Mouse (Mus musculus): ENCODE results near the gene Fabp1. TPM values are rescaled to one million over a fixed set of nuclear protein-coding genes. Genes with fewer than 3 reads are reported as not detected.
A peak's percentile ranks its signal among the peaks of the same experiment; 100 is the strongest.

The Fabp1 gene
- polyA plus RNA-seq, 1 experiment from 2014 or later = 15,612 TPM

DNA sequence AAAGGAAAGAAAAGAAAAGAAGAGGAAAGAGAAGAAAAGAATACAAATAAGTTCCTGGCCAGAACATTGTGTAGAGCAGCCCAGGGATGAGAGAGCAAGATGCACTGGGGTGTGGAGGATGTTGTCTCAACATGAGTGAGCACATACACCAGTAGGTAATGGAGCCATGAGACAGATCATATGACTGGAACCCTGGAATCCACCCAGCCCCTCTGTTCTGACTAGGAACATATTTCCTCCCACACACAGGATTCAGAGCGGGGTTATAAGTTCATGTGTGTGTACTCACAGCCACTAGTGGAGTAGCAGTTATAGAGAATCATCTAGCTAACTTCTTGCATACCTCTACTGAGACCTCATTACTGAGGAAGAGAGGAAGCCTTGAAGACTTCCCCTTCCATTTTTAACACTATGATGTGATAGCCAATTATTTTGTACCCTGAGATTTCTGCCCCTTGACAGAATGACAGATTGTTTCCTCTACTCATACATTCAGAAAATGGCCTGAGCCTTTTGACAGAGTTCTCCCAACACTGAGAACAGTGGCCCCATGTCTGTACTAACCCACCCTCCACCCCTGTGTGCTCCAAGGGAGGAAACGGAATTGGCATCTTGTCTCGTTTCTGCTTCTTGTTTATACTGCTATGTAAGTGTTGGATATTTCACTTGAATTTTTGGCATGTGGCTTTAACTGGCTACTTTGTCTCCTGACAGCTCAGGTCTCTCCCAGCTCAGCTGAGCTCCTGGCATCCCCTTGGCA is 24.7 kb downstream of the Fabp1 start:
- WGBS = 68% methylated on average over 3 of the region's 3 CpGs

DNA sequence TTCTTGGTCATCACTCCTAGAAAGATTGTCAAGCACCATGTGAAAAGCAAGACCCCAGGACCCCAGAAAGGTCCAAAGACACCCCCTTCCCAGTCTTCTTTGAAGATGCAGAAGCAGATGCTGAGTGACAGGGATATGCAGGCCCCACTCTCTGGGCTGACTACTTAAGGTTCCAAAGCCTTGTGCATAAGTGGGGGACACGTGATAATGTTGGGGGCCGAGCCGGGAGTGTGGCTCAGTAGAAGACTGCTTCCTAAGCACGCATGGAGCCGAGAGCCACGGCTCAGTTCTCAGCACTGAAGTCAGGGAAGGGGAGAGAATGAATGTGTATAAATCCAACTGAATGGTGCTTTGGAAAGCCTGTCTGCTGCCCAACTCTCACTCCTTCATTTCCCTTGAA is 26.9 kb downstream of the Fabp1 start:
- H3K4me2 ChIP-seq (replicated peaks; ENCODE audit: low read depth) = no peak overlapping the region
- 55% methylated on average over 6 of the region's 6 CpGs for WGBS
- ATAC-seq = no peak
- no peak overlapping the region for H3K9ac ChIP-seq (ENCODE audit: low read depth, low read length)
- no peak overlapping the region for H3K27ac ChIP-seq (ENCODE audit: low read depth, low read length)
- no peaks in the 10 kb centered on the region for H3K9me3 ChIP-seq (ENCODE audit: control insufficient read depth)
- H3K4me3 ChIP-seq (ENCODE audit: low read depth, low read length) = no peak overlapping the region
- no peaks in the 10 kb centered on the region for H3K27me3 ChIP-seq (replicated peaks; ENCODE audit: control insufficient read depth, insufficient read depth, low read length)
- no peak for TF ChIP-seq CTCF (IDR thresholded peaks at IDR 0.05; ENCODE audit: low read depth)
- 0 out of 2 replicates have a peak, but pooled peaks cover 8% of the 10 kb centered on the region for H3K4me1 ChIP-seq (replicated peaks; ENCODE audit: control insufficient read depth, insufficient read depth, low read length)
- no peaks in the 10 kb centered on the region for H3K36me3 ChIP-seq (ENCODE audit: control insufficient read depth, insufficient read depth)

More for the DNA sequence above, 24.7 kb downstream of the Fabp1 start:
- H3K9ac ChIP-seq (ENCODE audit: low read depth, low read length) = no peak overlapping the region
- H3K27ac ChIP-seq (ENCODE audit: low read depth, low read length) = no peak overlapping the region
- no peaks in the 10 kb centered on the region for H3K36me3 ChIP-seq (ENCODE audit: control insufficient read depth, insufficient read depth)
- no peak for TF ChIP-seq CTCF (IDR thresholded peaks at IDR 0.05; ENCODE audit: low read depth)
- H3K9me3 ChIP-seq (ENCODE audit: control insufficient read depth) = no peaks in the 10 kb centered on the region
- H3K4me1 ChIP-seq (replicated peaks; ENCODE audit: control insufficient read depth, insufficient read depth, low read length) = 0 out of 2 replicates have a peak, but pooled peaks cover 8% of the 10 kb centered on the region
- H3K4me3 ChIP-seq (ENCODE audit: low read depth, low read length) = no peak overlapping the region
- H3K27me3 ChIP-seq (replicated peaks; ENCODE audit: control insufficient read depth, insufficient read depth, low read length) = no peaks in the 10 kb centered on the region
- no peak overlapping the region for H3K4me2 ChIP-seq (replicated peaks; ENCODE audit: low read depth)
- no peak for ATAC-seq

DNA sequence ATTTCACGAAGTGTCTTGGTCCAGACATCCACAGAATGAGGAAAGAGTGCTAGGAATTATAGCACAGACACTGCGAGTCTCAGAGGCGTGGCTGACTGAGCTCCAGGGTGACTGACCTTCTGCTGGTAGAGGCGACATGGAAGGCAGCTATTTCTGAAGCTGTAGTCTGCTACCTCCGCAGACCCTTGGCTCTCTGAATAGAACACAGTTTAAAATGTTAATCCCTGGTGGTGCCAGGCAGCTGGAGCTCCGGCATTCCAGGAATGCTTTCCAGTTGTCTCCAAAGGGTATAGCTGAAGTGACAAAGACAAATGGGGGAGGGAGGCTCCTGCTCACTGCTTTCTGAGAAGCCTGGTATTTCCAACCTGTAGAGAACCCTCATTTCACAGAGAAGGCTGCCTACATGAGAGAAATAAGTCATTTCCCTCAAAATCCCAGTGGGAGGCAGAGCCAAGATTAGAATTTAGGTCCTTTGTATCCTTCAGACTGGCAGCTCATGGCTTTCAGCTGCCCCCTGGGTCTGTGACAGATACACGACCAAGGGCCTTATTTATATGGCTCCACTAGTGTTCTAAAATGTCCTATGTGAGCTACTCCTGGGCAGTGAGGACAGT is 27.6 kb downstream of the Fabp1 start:
- Histone ChIP-seq H3K27me3 (replicated peaks; ENCODE audit: control insufficient read depth, insufficient read depth, low read length) (no peaks in the 10 kb centered on the region), H3K9ac (ENCODE audit: low read depth, low read length) (no peak overlapping the region), H3K4me3 (ENCODE audit: low read depth, low read length) (no peak overlapping the region), H3K36me3 (ENCODE audit: control insufficient read depth, insufficient read depth) (no peaks in the 10 kb centered on the region), H3K27ac (ENCODE audit: low read depth, low read length) (no peak overlapping the region), H3K9me3 (ENCODE audit: control insufficient read depth) (no peaks in the 10 kb centered on the region), H3K4me1 (replicated peaks; ENCODE audit: control insufficient read depth, insufficient read depth, low read length) (0 out of 2 replicates have a peak, but pooled peaks cover 8% of the 10 kb centered on the region), H3K4me2 (replicated peaks; ENCODE audit: low read depth) (no peak overlapping the region)
- 16% methylated on average over 7 of the region's 7 CpGs for WGBS
- no peak for TF ChIP-seq CTCF (IDR thresholded peaks at IDR 0.05; ENCODE audit: low read depth)
- ATAC-seq = no peak

DNA sequence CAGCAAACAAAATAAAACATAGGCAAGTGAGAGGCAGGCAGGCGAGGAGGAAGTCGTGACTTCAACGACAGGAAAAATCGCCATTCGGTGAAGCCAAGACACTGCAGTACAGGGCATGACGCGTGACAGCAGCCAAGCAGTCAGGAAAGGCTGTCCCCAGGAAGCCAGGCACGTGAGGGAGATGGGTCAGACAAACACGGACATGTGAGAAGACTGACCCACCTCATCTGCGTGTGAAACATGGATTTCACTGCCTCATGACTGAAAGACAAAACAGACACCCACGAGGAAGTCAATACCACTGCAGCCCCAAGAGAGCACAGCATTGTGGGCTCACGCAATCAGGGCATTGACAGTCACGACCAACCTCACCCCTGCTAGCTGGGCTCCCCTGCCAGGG is 35.5 kb downstream of the Fabp1 start:
- 75% methylated on average over 13 of the region's 13 CpGs for WGBS
- 0 out of 2 replicates have a peak overlapping the region, but pooled peaks have one; percentile 16 for H3K27ac ChIP-seq (ENCODE audit: low read depth, low read length)
- H3K4me2 ChIP-seq (replicated peaks; ENCODE audit: low read depth) = no peak overlapping the region
- no peak for TF ChIP-seq CTCF (IDR thresholded peaks at IDR 0.05; ENCODE audit: low read depth)
- H3K4me1 ChIP-seq (replicated peaks; ENCODE audit: control insufficient read depth, insufficient read depth, low read length) = 0 out of 2 replicates have a peak, but pooled peaks cover 5% of the 10 kb centered on the region
- no peaks in the 10 kb centered on the region for H3K9me3 ChIP-seq (ENCODE audit: control insufficient read depth)
- ATAC-seq = no peak
- no peaks in the 10 kb centered on the region for H3K36me3 ChIP-seq (ENCODE audit: control insufficient read depth, insufficient read depth)
- H3K27me3 ChIP-seq (replicated peaks; ENCODE audit: control insufficient read depth, insufficient read depth, low read length) = no peaks in the 10 kb centered on the region
- no peak overlapping the region for H3K4me3 ChIP-seq (ENCODE audit: low read depth, low read length)
- H3K9ac ChIP-seq (ENCODE audit: low read depth, low read length) = no peak overlapping the region

DNA sequence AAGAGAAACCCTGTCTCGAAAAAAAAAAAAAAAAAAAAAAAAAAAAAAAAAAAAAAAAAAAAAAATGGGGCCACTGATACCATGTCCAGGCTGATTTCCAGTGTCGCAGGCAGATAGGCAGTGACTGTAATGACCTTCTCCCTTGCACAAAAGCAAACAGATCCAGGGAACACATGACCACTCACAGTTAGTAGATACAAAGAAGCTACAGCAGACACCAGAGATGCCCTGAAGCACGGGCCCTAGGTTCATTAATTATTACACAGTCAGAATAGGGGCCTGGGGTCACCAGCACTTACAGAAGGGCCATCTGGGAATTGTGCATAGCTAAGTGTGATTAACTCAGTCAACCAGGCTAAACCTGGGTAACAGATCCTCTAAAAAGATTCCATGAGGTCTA is 36.3 kb downstream of the Fabp1 start:
- Histone ChIP-seq H3K9me3 (ENCODE audit: control insufficient read depth) (no peaks in the 10 kb centered on the region), H3K36me3 (ENCODE audit: control insufficient read depth, insufficient read depth) (no peaks in the 10 kb centered on the region), H3K4me1 (replicated peaks; ENCODE audit: control insufficient read depth, insufficient read depth, low read length) (0 out of 2 replicates have a peak, but pooled peaks cover 5% of the 10 kb centered on the region), H3K9ac (ENCODE audit: low read depth, low read length) (no peak overlapping the region), H3K4me3 (ENCODE audit: low read depth, low read length) (no peak overlapping the region), H3K27ac (ENCODE audit: low read depth, low read length) (peak overlapping the region; percentile 89), H3K27me3 (replicated peaks; ENCODE audit: control insufficient read depth, insufficient read depth, low read length) (no peaks in the 10 kb centered on the region), H3K4me2 (replicated peaks; ENCODE audit: low read depth) (no peak overlapping the region)
- peak; percentile 44 for ATAC-seq
- TF ChIP-seq CTCF (IDR thresholded peaks at IDR 0.05; ENCODE audit: low read depth) = no peak
- WGBS = 25% methylated on average over 3 of the region's 3 CpGs

DNA sequence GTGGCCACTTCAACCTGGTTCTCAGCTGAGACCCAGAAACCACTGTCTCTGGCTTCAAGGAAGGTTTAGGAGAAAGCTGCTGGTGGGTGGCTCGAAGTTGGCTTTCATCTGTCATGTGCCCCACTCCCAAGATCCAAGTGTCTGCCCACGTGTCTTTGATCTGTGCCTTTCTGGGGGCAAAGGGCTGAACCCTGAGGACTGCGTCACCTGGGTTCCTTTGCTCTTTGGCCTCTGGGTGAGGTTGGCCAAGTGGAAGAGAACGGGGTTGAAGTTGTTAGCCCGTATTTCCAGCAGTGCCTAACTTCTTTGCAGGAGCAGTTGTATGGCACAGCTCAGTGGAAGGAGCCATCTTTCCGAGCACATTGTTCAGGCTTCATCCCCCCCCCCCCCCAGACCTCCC is 36.9 kb downstream of the Fabp1 start:
- H3K4me2 ChIP-seq (replicated peaks; ENCODE audit: low read depth) = peak overlapping the region; percentile 41

More for the DNA sequence above, 36.9 kb downstream of the Fabp1 start:
- ATAC-seq = peak; percentile 91
- Histone ChIP-seq H3K27ac (ENCODE audit: low read depth, low read length) (peak overlapping the region; percentile 89), H3K4me1 (replicated peaks; ENCODE audit: control insufficient read depth, insufficient read depth, low read length) (0 out of 2 replicates have a peak, but pooled peaks cover 5% of the 10 kb centered on the region), H3K36me3 (ENCODE audit: control insufficient read depth, insufficient read depth) (no peaks in the 10 kb centered on the region), H3K9ac (ENCODE audit: low read depth, low read length) (no peak overlapping the region), H3K9me3 (ENCODE audit: control insufficient read depth) (no peaks in the 10 kb centered on the region), H3K27me3 (replicated peaks; ENCODE audit: control insufficient read depth, insufficient read depth, low read length) (no peaks in the 10 kb centered on the region), H3K4me3 (ENCODE audit: low read depth, low read length) (no peak overlapping the region)
- TF ChIP-seq CTCF (IDR thresholded peaks at IDR 0.05; ENCODE audit: low read depth) = no peak
- WGBS = 35% methylated on average over 6 of the region's 6 CpGs

All from intestine, postnatal 0 days (tissue).